Mouse (Mus musculus): ENCODE measurements around the gene Rapgef5. TPM values are rescaled to one million over a fixed set of nuclear protein-coding genes. Genes with fewer than 3 reads are reported as not detected.

The Rapgef5 gene
- polyA plus RNA-seq, 1 experiment from 2014 or later = 2.1 TPM

DNA sequence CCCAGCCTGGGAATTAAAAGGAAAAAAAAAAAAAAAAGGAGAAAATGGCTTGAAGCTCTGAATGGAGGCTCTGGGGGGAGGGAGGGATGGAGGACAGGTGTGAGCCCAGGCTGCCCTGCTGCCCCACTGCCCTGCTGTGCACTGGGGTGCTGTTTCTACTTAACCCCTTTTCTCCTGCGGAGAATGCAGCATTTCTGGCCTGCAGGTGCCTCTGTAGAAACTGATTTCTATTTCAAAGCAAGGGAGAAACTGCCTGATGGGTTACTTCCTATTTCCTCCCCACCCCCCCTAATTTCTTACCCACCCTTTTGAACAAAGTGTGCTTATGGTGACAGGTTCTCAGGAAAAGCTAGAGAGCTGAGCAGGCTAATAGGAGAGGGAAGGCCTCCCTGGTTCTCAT, 176.5 kb downstream of the Rapgef5 start:
- TF ChIP-seq CTCF (IDR thresholded peaks at IDR 0.05) = no peak
- no peak for ATAC-seq
- H3K27me3 ChIP-seq = peaks cover 20% of the 10 kb centered on the region
- in situ Hi-C loops (cut with MboI; ENCODE audit: low pct_unique_long_range_greater_than_20kb) = no loop called here
- POLR2A ChIA-PET = interaction anchor here (0.7 kb wide), 1 partner anchor 119 kb away, joined by 4 read pairs; no protein-coding TSS in a partner anchor
- CTCF ChIA-PET = no interaction called here
- no peak for DNase-seq (ENCODE audit: low read depth, low spot score)

GRCm38 (mm10) chr12:117699950-117700665, 183.8 kb downstream of the Rapgef5 start:
- DNase-seq (ENCODE audit: low read depth, low spot score) = no peak
- CTCF ChIA-PET = no interaction called here
- POLR2A ChIA-PET = interaction anchor here (0.6 kb wide), 1 partner anchor 13 kb away, joined by 3 read pairs; no protein-coding TSS in a partner anchor
- H3K27me3 ChIP-seq = peaks cover 23% of the 10 kb centered on the region
- in situ Hi-C loops (cut with MboI; ENCODE audit: low pct_unique_long_range_greater_than_20kb) = no loop called here
- no peak for ATAC-seq
- no peak for TF ChIP-seq CTCF (IDR thresholded peaks at IDR 0.05)

GRCm38 (mm10) chr12:117700927-117701326, 184.6 kb downstream of the Rapgef5 start:
- TF ChIP-seq CTCF (IDR thresholded peaks at IDR 0.05) = no peak
- POLR2A ChIA-PET = no interaction called here
- peaks cover 24% of the 10 kb centered on the region for H3K27me3 ChIP-seq
- CTCF ChIA-PET = no interaction called here
- in situ Hi-C loops (cut with MboI; ENCODE audit: low pct_unique_long_range_greater_than_20kb) = no loop called here
- no peak for ATAC-seq
- DNase-seq (ENCODE audit: low read depth, low spot score) = no peak

DNA sequence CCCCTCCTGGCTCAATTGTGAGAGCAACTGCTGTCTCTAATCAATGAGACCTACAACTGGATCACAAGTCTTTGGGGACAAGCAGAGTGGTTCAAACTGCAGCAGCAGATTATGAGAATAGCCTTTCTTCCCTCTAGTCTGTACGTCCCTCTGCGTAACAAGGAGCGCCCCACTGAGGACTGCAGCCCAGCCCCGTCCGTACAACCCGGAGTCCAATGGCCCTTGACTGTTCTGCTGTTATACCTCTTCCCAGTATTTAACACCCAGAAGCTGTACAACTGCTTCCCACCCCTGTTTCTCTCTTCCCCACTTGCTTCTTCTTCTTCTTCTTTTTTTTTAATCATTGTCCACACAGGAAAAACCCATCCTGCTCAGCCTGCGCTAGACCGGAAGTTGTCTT, 186.0 kb downstream of the Rapgef5 start:
- DNase-seq (ENCODE audit: low read depth, low spot score) (no peak), ATAC-seq (no peak)
- POLR2A ChIA-PET = no interaction called here
- CTCF ChIA-PET = no interaction called here
- in situ Hi-C loops (cut with MboI; ENCODE audit: low pct_unique_long_range_greater_than_20kb) = no loop called here
- peaks cover 26% of the 10 kb centered on the region for H3K27me3 ChIP-seq
- TF ChIP-seq CTCF (IDR thresholded peaks at IDR 0.05) = no peak

- no peak for TF ChIP-seq CTCF (IDR thresholded peaks at IDR 0.05)
- POLR2A ChIA-PET = no interaction called here
- CTCF ChIA-PET = no interaction called here
- DNase-seq (ENCODE audit: low read depth, low spot score) (no peak), ATAC-seq (no peak)
- H3K27me3 ChIP-seq = peaks cover 21% of the 10 kb centered on the region
- in situ Hi-C loops (cut with MboI; ENCODE audit: low pct_unique_long_range_greater_than_20kb) = no loop called here
Observed at GRCm38 (mm10) chr12:117702928-117703327, 186.6 kb downstream of the Rapgef5 start.

GRCm38 (mm10) chr12:117703413-117703812, 187.1 kb downstream of the Rapgef5 start:
- ChIA-PET POLR2A (no interaction called here), CTCF (no interaction called here)
- DNase-seq (ENCODE audit: low read depth, low spot score) = no peak
- no peak for ATAC-seq
- no peak for TF ChIP-seq CTCF (IDR thresholded peaks at IDR 0.05)
- in situ Hi-C loops (cut with MboI; ENCODE audit: low pct_unique_long_range_greater_than_20kb) = no loop called here
- peaks cover 16% of the 10 kb centered on the region for H3K27me3 ChIP-seq

DNA sequence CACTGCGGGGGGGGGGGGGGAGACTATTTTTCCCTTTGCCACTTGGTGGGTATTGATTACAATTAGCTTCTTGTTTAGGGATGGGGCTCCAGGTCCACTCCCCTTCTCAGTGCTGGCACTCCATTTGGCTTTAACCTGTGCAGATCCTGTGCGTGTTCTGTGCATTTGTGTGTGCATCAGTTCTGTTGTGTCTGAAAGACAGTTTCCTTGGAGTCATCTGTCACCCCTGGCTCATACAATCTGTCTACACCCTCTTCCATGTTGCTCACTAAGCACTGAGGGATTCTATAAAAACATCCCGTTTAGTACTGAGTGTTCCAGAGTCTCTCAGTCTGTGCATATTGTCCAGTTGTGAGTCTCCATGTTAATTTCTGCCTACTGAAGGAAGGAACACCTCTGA, 189.0 kb downstream of the Rapgef5 start:
- ATAC-seq (no peak), DNase-seq (ENCODE audit: low read depth, low spot score) (no peak)
- in situ Hi-C loops (cut with MboI; ENCODE audit: low pct_unique_long_range_greater_than_20kb) = no loop called here
- ChIA-PET CTCF (no interaction called here), POLR2A (no interaction called here)
- TF ChIP-seq CTCF (IDR thresholded peaks at IDR 0.05) = no peak
- H3K27me3 ChIP-seq = peaks cover 5% of the 10 kb centered on the region

DNA sequence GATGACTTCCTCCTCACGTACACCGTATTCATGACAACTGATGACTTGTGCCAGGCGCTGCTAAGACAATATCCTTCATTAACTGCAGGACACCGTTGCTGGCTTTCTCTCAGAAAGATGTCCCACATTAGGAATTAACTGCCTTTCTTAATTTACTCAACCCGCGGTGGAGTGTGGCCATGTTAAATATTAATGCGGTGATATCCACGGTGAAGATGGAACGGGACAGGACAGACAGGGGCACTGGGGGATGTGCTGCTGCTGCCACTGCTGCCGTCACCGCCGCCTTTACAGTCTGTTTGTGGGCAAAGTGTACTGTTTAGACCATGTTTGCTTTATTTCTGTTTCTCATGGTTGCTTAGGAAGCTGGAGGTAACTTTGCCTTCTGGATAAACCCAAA, 193.0 kb downstream of the Rapgef5 start:
- TF ChIP-seq CTCF (IDR thresholded peaks at IDR 0.05) = no peak
- CTCF ChIA-PET = no interaction called here

DNA sequence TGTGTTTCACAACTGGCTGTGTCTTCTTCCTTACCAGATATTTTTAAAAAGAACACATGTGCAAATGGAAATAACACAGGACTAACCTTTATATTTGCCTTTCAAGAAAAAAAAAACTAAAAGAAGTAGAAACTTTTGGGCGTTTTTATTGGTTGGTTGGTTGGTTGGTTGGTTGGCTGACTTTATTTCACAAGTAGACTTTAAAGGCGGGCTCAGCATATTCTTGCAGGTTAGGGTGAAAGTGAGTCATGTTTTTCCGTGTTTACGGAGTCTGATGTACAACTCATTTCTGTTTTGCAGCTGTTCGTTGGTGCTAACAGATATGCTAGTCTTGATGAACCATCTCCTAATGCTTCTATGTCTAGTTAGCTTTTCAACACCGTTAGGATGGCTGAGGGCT, 196.2 kb downstream of the Rapgef5 start:
- no peak for ATAC-seq
- peaks cover 12% of the 10 kb centered on the region for H3K27me3 ChIP-seq
- CTCF ChIA-PET = no interaction called here
- TF ChIP-seq CTCF (IDR thresholded peaks at IDR 0.05) = no peak
- DNase-seq (ENCODE audit: low read depth, low spot score) = no peak
- POLR2A ChIA-PET = no interaction called here
- in situ Hi-C loops (cut with MboI; ENCODE audit: low pct_unique_long_range_greater_than_20kb) = no loop called here

More for the DNA sequence above, 193.0 kb downstream of the Rapgef5 start:
- ATAC-seq (no peak), DNase-seq (ENCODE audit: low read depth, low spot score) (no peak)
- H3K27me3 ChIP-seq = peaks cover 12% of the 10 kb centered on the region
- in situ Hi-C loops (cut with MboI; ENCODE audit: low pct_unique_long_range_greater_than_20kb) = no loop called here
- POLR2A ChIA-PET = no interaction called here

GRCm38 (mm10) chr12:117713616-117714015, 197.3 kb downstream of the Rapgef5 start:
- DNase-seq (ENCODE audit: low read depth, low spot score) (no peak), ATAC-seq (no peak)
- in situ Hi-C loops (cut with MboI; ENCODE audit: low pct_unique_long_range_greater_than_20kb) = no loop called here
- no peak for TF ChIP-seq CTCF (IDR thresholded peaks at IDR 0.05)
- CTCF ChIA-PET = no interaction called here
- POLR2A ChIA-PET = no interaction called here
- H3K27me3 ChIP-seq = peaks cover 12% of the 10 kb centered on the region

- ChIA-PET CTCF (no interaction called here), POLR2A (no interaction called here)
- DNase-seq (ENCODE audit: low read depth, low spot score) (no peak), ATAC-seq (no peak)
- H3K27me3 ChIP-seq = no peaks in the 10 kb centered on the region
- TF ChIP-seq CTCF (IDR thresholded peaks at IDR 0.05) = no peak
- in situ Hi-C loops (cut with MboI; ENCODE audit: low pct_unique_long_range_greater_than_20kb) = no loop called here
Observed at GRCm38 (mm10) chr12:117720794-117721747, 204.8 kb downstream of the Rapgef5 start.
